Mouse (Mus musculus) C2C12 (cell line): ENCODE results near the gene Atg4c. TPM values are rescaled to one million over a fixed set of nuclear protein-coding genes. Genes with fewer than 3 reads are reported as not detected.

ENCODE experiments used
- H3K27me3 ChIP-seq: one replicate; pipeline ENCODE4 v1.6.1; 2011; ENCODE audit not compliant: control insufficient read depth, insufficient read depth, insufficient read length
- H3K36me3 ChIP-seq: one replicate; pipeline ENCODE4 v1.6.1; 2011; ENCODE audit not compliant: control insufficient read depth, insufficient read depth
- H3K4me3 ChIP-seq: one replicate; pipeline ENCODE4 v1.5.1; 2011; ENCODE audit warnings: mild to moderate bottlenecking, control low read depth; ENCODE audit not compliant: poor library complexity, insufficient read depth, severe bottlenecking
- H3K79me2 ChIP-seq: one replicate; pipeline ENCODE4 v1.6.1; 2011; ENCODE audit not compliant: control insufficient read depth, insufficient read depth
- H3K79me3 ChIP-seq: one replicate; pipeline ENCODE4 v1.6.1; 2011; ENCODE audit warnings: low read depth, control low read depth
- H3ac ChIP-seq: one replicate; pipeline ENCODE3; 2011; ENCODE audit warnings: low read depth; ENCODE audit not compliant: control insufficient read depth, insufficient read length
- CEBPB ChIP-seq: IDR thresholded peaks from one replicate; pipeline ENCODE4 v1.6.1; 2011; ENCODE audit warnings: low read depth, mild to moderate bottlenecking, control low read depth, moderate library complexity
- CTCF ChIP-seq: IDR thresholded peaks from one replicate; pipeline ENCODE4 v1.5.1; 2011; ENCODE audit not compliant: control insufficient read depth, insufficient read depth, insufficient read length
- FOSL1 ChIP-seq: IDR thresholded peaks from one replicate; pipeline ENCODE4 v1.8.0; 2011; ENCODE audit warnings: mild to moderate bottlenecking, low read length; ENCODE audit not compliant: poor library complexity, insufficient read depth, severe bottlenecking
- MAX ChIP-seq: IDR thresholded peaks from one replicate; pipeline ENCODE4 v1.6.1; 2011; ENCODE audit warnings: mild to moderate bottlenecking, control low read depth
- MYOD1 ChIP-seq: IDR thresholded peaks from one replicate; pipeline ENCODE4 v1.6.1; 2011; ENCODE audit warnings: low read depth; ENCODE audit not compliant: control insufficient read depth, insufficient read length
- MYOG ChIP-seq: IDR thresholded peaks from one replicate; pipeline ENCODE4 v1.6.1; 2011; ENCODE audit not compliant: control insufficient read depth, insufficient read length; ENCODE audit errors: extremely low read depth
- USF1 ChIP-seq: IDR thresholded peaks from one replicate; pipeline ENCODE4 v1.6.1; 2011; ENCODE audit warnings: low read depth, mild to moderate bottlenecking, control low read depth, moderate library complexity
- polyA plus RNA-seq: library from polyadenylated mRNA; unstranded; fragments of >200 nt; fragmentation: generic; extraction: Trizol; gene quantifications from one replicate; pipeline ENCODE4 v1.2.1, GENCODE M21; 2012; ENCODE audit warnings: missing spikeins

Atg4c gene
- polyA plus RNA-seq, 1 experiment: 2.6 TPM

DNA sequence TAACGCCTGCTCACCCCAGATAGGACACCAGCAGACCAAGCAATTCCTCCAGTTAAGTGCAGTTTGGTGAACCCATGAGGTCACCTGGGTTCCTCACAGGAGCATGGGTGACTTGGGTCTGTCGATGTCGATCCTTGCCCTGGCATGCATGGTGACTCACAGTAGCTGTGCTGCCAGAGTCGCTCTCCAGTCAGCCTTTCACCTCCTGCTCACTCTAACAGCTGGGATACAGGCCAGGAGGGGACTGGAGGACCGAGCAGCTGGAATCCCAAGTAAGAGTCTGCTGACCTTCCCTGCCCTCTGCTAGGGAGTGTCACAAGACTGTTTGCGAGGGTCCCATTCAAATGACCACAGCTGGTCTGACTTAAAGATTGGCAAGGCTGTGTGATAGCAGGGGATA lies 33.5 kb downstream of the Atg4c start:
- H3K27me3 ChIP-seq: no peaks in the 10 kb centered on the region

DNA sequence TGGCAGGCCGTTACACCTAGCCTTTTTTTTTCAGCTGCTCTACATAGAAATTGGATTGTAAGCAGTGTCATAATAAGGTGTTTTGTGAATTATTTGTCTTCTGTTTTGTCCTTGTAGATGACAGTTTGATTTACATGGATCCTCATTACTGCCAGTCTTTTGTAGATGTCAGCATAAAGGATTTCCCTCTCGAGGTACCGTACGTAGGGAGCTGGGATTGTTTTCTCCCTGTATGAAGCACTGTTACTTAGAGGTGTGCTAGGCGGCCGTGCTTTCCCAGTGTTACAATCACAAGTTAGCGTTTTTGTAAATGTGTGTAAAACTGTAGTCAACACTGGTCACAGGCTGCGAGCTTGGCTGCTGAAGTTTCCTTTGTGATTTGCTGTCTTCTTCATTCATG lies 35.6 kb downstream of the Atg4c start:
- Histone ChIP-seq H3K36me3 (no peaks in the 10 kb centered on the region), H3K79me2 (no peaks in the 10 kb centered on the region), H3K4me3 (no peak overlapping the region), H3K27me3 (no peaks in the 10 kb centered on the region), H3ac (no peak overlapping the region), H3K79me3 (no peaks in the 10 kb centered on the region)
- TF ChIP-seq MAX: no peak
- no peak for TF ChIP-seq CEBPB
- TF ChIP-seq USF1: no peak
- no peak for TF ChIP-seq CTCF
- TF ChIP-seq FOSL1: no peak
- no peak for TF ChIP-seq MYOG
- no peak for TF ChIP-seq MYOD1

More for the DNA sequence above, 33.5 kb downstream of the Atg4c start:
- Histone ChIP-seq H3K4me3 (no peak overlapping the region), H3ac (no peak overlapping the region), H3K79me2 (no peaks in the 10 kb centered on the region), H3K36me3 (no peaks in the 10 kb centered on the region), H3K79me3 (no peaks in the 10 kb centered on the region)
- TF ChIP-seq MYOD1 (no peak), MYOG (no peak), USF1 (no peak), MAX (no peak), FOSL1 (no peak), CTCF (no peak), CEBPB (no peak)

DNA sequence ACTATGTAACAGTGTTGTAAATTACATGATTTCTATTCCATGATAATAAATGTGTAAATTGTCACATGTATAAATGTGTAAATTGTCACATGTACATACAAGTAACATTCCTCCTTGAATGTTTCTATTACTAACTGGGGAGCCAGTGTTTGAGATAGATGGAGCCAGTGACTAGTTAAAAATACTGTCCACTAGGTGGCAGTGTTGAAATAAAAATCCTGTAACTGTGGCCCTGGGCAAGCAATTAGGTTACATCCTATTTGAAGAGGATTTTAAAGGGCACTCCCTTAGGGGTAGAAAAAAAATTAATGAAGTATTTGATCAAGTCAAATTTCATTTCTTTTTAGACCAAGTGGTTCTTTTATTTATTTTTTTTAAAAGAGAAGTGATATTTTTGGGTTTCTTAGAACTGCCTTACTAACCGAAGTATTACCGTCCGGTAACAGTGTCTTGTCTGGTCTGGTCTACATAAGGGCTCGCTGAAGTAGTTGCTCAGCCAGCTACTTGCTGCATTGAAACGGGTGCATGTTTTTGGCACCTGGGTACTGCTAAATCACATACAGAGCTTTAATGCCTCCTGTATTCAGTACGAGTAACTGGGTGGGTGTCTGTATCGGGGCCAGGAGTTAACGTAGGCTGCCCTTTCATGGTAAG lies 41.6 kb downstream of the Atg4c start:
- Histone ChIP-seq H3K27me3 (no peaks in the 10 kb centered on the region), H3K4me3 (no peak overlapping the region), H3K79me3 (no peaks in the 10 kb centered on the region), H3K79me2 (no peaks in the 10 kb centered on the region), H3ac (no peak overlapping the region), H3K36me3 (no peaks in the 10 kb centered on the region)
- no peak for TF ChIP-seq MYOD1
- TF ChIP-seq FOSL1: no peak
- no peak for TF ChIP-seq CTCF
- TF ChIP-seq MAX: no peak
- TF ChIP-seq USF1: no peak
- no peak for TF ChIP-seq CEBPB
- no peak for TF ChIP-seq MYOG

DNA sequence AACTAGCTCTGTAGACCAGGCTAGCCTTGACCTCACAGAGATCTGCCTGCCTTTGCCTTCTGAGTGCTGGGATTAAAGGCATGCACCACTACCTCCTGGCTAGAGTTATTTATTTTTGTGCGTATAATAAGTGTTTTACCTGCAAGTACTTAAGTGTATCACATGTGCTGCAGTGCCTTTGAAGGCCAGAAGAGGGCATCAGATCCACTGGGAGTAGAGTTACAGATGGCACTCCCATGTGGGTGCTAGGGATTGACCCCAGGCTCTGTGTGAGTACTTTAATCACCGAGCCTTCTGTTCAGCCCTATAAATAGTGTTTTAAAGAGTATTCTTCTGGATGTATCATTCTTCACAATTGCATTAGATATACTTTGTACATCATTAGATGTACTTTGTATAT lies 44.6 kb downstream of the Atg4c start:
- Histone ChIP-seq H3K79me3 (no peaks in the 10 kb centered on the region), H3ac (no peak overlapping the region), H3K27me3 (no peaks in the 10 kb centered on the region), H3K36me3 (no peaks in the 10 kb centered on the region), H3K4me3 (no peak overlapping the region), H3K79me2 (no peaks in the 10 kb centered on the region)
- TF ChIP-seq FOSL1: no peak
- TF ChIP-seq CEBPB: no peak
- no peak for TF ChIP-seq MYOG
- TF ChIP-seq CTCF: no peak
- no peak for TF ChIP-seq MAX
- no peak for TF ChIP-seq USF1
- TF ChIP-seq MYOD1: no peak

- TF ChIP-seq MYOG (no peak), CTCF (no peak), FOSL1 (no peak), CEBPB (no peak), MYOD1 (no peak), USF1 (no peak), MAX (no peak)
- Histone ChIP-seq H3K79me3 (no peaks in the 10 kb centered on the region), H3ac (no peak overlapping the region), H3K36me3 (no peaks in the 10 kb centered on the region), H3K27me3 (no peaks in the 10 kb centered on the region), H3K79me2 (no peaks in the 10 kb centered on the region), H3K4me3 (no peak overlapping the region)
These were observed 47.9 kb downstream of the Atg4c start for GRCm38 (mm10) chr4:99241674-99242073.
